Mouse (Mus musculus) frontal cortex, postnatal 36 days (tissue): ENCODE measurements around the gene Prrt4.
A peak's percentile ranks its signal among the peaks of the same experiment; 100 is the strongest.
"Not testable (repeated sequence)": the region's sequence is repeated elsewhere in the genome, so short reads cannot be mapped to it uniquely, and the experiment has no call there.

ENCODE experiments used
- DNase-seq, 2 experiments: peaks; one replicate each; pipeline ENCODE4 v3.0.0; 2022; ENCODE audit warnings: low spot score in 2 of 2

Prrt4 gene

DNA sequence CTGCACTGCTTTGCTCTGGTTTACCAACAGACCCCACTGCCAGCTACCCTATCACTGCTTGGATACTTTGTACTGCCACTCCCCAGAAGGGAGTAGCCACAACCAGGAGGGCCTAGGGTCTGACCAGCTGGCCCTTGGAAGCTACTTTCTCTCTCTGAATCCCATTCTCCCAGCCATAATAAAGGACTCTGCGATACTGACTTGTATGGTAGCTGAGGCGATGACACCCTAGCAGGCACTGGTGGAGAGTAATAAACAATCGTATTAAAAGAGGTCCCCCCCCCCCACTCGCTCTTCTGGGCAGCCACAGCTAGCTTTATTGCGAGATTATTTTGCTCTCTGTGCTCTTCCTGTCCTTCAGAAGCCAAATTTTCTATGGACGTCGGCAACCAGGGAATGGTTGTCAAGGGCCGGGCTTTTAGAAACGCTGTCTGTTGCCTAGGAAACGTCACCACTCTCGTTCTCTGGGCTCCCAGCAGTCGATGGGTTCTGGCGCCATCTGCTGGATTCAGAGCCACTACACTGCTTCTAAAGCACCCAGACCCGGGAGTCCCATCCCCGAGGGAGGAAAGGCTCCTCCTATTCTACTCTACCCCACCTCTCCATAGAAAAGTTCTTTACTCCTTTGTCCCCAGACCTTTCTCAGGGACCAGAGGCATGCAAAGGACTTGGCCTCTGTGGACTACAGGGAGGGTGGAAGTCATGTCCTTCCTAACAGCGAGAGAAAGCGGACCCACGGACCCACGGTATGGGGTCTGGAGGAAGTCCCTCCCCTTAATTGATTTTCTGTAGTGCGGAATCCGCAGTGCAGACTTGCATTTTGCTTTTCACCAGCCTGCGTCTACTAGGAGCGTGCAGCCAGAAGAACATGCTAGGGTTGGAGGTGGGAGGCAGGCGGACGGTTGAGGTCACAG is 19.2 kb upstream of the Prrt4 start:
- peak; percentile 87 to 93 for DNase-seq

- DNase-seq, result no peak
Observed at GRCm38 (mm10) chr6:29195846-29196698, 16.7 kb upstream of the Prrt4 start.

- DNase-seq, result no peak
Observed at GRCm38 (mm10) chr6:29195146-29195545, 15.8 kb upstream of the Prrt4 start.

GRCm38 (mm10) chr6:29193961-29194750 is 14.8 kb upstream of the Prrt4 start:
- no peak for DNase-seq

- no peak for DNase-seq
Observed at GRCm38 (mm10) chr6:29187936-29188335, 8.6 kb upstream of the Prrt4 start.

DNA sequence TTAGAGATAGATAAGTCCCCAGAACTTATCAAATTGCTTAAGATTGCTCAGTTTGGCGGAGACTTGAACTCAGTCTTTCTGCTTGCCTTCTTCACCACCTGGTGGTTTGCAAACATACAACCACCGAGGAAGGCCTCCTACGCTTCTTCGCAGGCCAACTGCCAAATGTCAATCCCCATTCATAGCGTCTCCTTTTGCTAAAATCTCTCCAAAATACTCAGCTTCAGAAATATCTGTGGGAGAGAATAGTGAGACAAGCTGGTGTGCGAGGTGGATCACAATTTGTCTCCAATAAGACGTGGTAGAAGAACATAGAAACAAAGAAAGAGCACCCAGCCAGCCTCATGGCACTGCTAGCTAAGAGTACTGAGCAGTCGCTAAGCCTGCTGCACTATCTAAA is 459 bp upstream of the Prrt4 start:
- peak; percentile 56 to 77 for DNase-seq

DNA sequence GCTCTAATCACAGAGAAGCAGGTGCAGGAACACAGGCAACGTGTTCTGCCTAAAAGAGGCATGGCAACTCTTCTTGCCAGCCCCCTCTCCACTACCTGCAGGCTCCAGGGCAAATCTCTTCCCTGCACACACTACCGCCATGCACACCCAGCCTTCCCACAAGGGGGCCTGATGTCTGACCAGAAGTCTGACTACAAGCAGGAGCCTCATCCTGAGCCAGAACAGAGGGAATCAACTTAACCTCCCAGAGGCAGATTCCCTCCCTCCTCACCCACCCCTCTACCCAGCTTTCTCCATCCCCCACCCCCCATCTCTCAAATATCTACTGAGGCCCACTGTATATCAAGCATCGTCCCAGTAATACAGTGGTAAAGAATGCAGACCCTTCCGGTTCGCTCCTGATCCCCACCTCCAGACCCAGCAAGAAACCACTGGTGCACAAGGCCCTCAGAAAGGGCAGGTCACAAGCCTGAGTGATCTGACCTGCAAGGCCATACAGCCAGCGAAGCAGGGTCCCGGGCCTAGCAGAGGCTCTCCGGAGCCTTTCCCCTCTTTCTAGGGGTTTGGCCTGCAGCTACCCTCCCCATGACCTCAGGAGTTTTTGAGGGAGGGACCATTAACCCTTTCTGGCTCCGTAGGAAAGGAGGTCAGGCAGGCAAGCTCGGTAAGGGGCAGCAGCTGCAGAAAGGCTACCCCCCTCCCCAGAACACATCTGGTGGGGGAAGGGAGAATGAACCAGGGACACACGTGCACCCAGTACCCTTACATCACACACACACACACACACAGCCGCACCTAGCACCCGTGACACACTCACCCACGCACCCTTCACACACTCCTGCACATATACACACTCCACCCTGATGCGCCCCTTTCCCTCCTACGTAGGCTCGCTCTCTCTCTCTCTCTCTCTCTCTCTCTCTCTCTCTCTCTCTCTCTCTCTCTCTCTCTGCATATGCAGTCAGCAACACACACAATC is 1.2 kb downstream of the Prrt4 start:
- DNase-seq, result no peak

DNA sequence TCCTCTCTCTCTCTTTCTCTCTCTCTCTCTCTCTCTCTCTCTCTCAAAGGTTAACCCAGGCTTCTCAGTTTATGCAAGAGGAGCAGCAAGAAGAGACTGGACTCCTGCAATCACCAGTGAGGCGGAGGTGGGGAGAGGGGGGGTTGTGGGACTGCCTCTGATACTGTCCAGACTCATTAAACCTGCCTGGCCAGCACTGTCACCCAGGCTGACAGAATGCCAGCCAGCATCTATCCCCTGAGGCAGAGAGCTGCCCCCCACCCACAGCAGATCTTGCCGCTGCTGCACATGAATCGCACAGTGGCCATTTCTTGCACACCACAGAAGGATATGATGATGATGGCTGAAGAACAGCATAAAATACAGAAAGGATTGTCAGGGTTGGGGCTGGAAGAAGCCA is 4.3 kb downstream of the Prrt4 start:
- no peak for DNase-seq

GRCm38 (mm10) chr6:29174368-29174767 is 5.0 kb downstream of the Prrt4 start:
- no peak for DNase-seq

- peak; percentile 67 to 71 for DNase-seq
Observed at GRCm38 (mm10) chr6:29170952-29171388, 8.4 kb downstream of the Prrt4 start.

DNA sequence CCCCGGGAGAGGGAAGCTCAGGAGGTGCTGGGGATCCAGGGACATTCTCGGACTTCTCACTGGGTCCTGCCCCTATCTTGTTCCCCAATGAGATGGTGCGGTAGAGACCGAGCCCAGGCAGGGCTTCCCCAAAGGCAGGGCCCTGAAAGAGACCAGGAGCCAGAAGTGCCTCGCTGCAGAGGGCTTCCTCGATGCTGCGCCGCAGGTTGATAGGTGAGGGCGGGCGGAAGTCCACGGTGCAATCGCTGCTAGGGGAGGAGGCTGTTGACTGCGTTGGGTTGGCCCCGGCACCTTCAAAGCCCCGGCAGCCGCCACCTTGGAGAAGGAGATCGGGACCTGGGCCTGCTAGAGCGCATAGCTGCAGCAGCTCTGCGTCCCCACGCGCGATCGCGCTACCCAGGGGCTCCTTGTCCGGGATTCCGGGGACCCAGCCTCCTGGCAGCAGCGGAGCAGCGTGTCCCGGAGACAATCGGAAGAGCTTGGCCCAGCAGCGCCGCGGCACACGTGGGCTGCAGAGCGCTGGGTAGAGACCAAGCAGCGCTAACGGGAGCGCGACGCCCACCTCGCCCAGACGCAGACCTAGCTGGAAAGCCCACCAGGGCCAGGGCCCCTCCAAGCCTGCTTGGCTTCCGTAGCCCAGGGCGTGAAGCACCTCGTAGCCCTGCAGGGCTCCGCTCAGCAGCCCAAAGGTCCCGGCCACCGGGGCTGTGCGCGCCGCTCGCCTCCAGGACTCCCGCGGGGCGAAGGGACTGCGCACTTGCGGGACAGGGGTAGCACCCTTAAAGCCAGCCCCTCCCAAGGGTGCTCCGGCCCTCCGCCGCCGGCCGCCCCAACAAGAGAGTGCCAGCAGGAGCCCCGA is 9.1 kb downstream of the Prrt4 start:
- no peak for DNase-seq

DNA sequence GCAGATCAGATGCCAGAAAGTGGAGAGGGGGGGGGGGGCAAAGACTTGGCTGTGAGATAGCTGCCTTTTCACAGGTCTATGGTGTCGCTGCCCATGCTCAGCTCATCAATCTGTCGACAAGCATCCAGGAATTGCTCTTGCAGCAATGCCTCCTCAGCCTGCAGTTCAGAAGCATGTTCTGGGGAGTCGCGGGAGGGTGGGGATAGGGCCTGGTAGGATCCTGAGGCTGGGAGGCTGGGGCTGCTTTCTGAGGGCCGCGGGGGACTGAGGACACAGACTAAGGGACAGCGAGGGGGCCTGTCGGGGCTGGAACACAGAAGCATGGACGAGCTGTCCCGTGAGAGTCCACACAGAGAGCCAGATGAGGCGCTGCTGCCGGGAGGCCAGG is 9.7 kb downstream of the Prrt4 start:
- no peak for DNase-seq

GRCm38 (mm10) chr6:29168871-29169270 is 10.5 kb downstream of the Prrt4 start:
- DNase-seq, result no peak

DNA sequence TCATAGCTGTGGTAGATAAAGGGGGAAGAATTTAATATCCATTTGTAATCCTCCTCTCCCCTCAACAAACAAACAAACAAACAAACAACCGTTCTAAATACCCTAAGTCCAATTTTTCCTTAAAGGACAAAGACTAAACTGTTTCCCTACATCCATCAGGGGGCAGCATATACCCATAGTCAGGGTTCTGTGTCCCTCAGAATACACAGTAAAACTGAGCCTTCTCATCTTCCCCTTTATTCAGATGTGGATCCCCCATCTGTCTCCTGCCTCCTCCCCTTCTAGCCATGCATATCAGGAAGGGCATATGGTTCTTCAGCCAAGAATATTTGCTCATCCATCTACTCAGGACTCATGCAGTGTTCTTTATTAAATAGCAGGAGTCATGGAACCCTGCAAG is 13.2 kb downstream of the Prrt4 start:
- peak in 1 of 2 experiments; percentile 77 for DNase-seq

GRCm38 (mm10) chr6:29164314-29165244 is 14.8 kb downstream of the Prrt4 start, which contains the start of gene Rbm28:
Rbm28 (minus strand) TSS chr6:29165006.
- peak; percentile 89 to 95 for DNase-seq

GRCm38 (mm10) chr6:29161291-29161690 is 18.1 kb downstream of the Prrt4 start:
- DNase-seq, result not testable (repeated sequence)

- DNase-seq, result no peak
Observed at GRCm38 (mm10) chr6:29160786-29161185, 18.6 kb downstream of the Prrt4 start.

- DNase-seq, result no peak
Observed at GRCm38 (mm10) chr6:29156326-29156725, 23.1 kb downstream of the Prrt4 start.
